Mouse (Mus musculus): ENCODE results near the gene Aacs.

GRCm38 (mm10) chr5:125448631-125449030, 27.0 kb upstream of the Aacs start:
- TF ChIP-seq GATA1 (IDR thresholded peaks at IDR 0.05; ENCODE audit: borderline replicate concordance, low read length) (no peak), FLI1 (IDR thresholded peaks at IDR 0.05; ENCODE audit: low read length) (no peak)
